Mouse (Mus musculus): ENCODE results near the gene 3110082J24Rik. TPM values are rescaled to one million over a fixed set of nuclear protein-coding genes. Genes with fewer than 3 reads are reported as not detected.
"Not testable (repeated sequence)": the region's sequence is repeated elsewhere in the genome, so short reads cannot be mapped to it uniquely, and the experiment has no call there.

The 3110082J24Rik gene
- polyA plus RNA-seq, 1 experiment from 2014 or later = not detected

DNA sequence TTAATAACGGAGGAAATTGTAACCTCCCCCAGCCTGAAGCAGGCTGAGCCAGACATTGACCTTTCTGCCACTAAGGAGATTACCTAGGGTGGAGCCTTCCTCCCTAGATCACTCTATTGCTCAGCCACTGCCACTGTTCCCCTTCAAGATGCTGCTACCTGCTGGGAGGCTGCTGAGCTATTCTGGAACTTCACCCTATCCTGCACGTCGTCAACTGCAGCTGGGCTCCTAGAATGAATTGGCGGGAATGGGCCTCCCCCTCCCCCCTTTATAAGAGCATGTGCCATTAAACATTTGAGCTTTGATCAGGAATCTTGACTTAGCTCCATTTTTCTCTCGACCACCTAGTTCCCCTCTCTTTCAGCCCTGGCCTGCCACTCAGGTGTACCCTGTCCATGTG, 46.3 kb downstream of the 3110082J24Rik start:
- peaks cover 48% of the 10 kb centered on the region for H3K36me3 ChIP-seq
- H3K4me2 ChIP-seq (replicated peaks); H3K27ac ChIP-seq; H3K4me3 ChIP-seq; H3K9me3 ChIP-seq; H3K4me1 ChIP-seq; H3K27me3 ChIP-seq; H3K9ac ChIP-seq; ATAC-seq (ENCODE audit: low FRiP score, low read depth): not testable (repeated sequence)
- whole genome bisulfite sequencing = 76% methylated on average over 5 of the region's 5 CpGs

DNA sequence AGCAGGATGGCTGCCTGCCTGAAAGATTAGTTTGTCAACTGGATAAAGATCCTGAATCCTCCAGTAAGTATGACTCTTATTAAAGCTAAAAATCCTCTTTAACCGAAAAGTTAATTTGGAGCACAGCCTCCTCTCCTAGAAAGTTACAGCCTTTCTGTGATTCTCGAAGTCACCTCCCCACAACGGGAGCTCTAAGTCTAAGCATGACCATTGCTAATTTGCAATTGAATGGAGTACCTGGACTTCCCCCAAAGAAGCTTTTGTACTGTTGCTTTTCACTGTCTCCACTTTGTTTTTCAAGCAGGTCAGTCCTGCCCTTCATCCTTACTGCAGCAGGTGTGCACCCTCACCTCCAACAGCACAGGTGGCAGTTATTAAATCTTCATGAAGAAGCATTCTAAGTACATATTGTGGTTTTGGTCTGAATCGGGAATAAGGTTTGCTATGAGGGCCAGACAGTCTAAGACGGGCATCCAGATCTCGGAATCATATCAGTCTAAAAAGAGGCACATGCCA, 47.6 kb downstream of the 3110082J24Rik start:
- WGBS = 89% methylated on average over 6 of the region's 6 CpGs
- no peaks in the 10 kb centered on the region for H3K9me3 ChIP-seq

More for the DNA sequence above, 47.6 kb downstream of the 3110082J24Rik start:
- no peak for ATAC-seq (ENCODE audit: low FRiP score, low read depth)
- Histone ChIP-seq H3K27me3 (no peaks in the 10 kb centered on the region), H3K4me1 (no peaks in the 10 kb centered on the region), H3K36me3 (peaks cover 36% of the 10 kb centered on the region), H3K4me3 (no peak overlapping the region), H3K9ac (no peak overlapping the region), H3K4me2 (replicated peaks) (no peak overlapping the region), H3K27ac (no peak overlapping the region)

Other genes starting within 250 kb of the 3110082J24Rik start
- gene Il6, start 93.0 kb downstream of the 3110082J24Rik start, polyA plus RNA-seq (2015; fragmentation: Nextera tagmentation; extraction: Ambion mirVana) = 0.15 and 0.22 TPM in 2 replicates
- gene Tyms, start 32.5 kb downstream of the 3110082J24Rik start, polyA plus RNA-seq (2015; fragmentation: Nextera tagmentation; extraction: Ambion mirVana) = 282 and 295 TPM in 2 replicates
- 0.57 and 0.78 TPM in 2 replicates for gene Garem2, start 925 bp downstream of the 3110082J24Rik start, polyA plus RNA-seq (2015; fragmentation: Nextera tagmentation; extraction: Ambion mirVana)
- 129 and 143 TPM in 2 replicates for gene Hadha, start 49.1 kb upstream of the 3110082J24Rik start, polyA plus RNA-seq (2015; fragmentation: Nextera tagmentation; extraction: Ambion mirVana)
- gene Hadhb, start 49.2 kb upstream of the 3110082J24Rik start, polyA plus RNA-seq (2015; fragmentation: Nextera tagmentation; extraction: Ambion mirVana) = 133 and 134 TPM in 2 replicates
- not detected in 2 replicates for gene Adgrf3, start 99.6 kb upstream of the 3110082J24Rik start, polyA plus RNA-seq (2015; fragmentation: Nextera tagmentation; extraction: Ambion mirVana)
- gene Selenoi, start 126.5 kb upstream of the 3110082J24Rik start, polyA plus RNA-seq (2015; fragmentation: Nextera tagmentation; extraction: Ambion mirVana) = 17.5 and 18.7 TPM in 2 replicates
- 0.19 and 0.62 TPM in 2 replicates for gene Drc1, start 175.3 kb upstream of the 3110082J24Rik start, polyA plus RNA-seq (2015; fragmentation: Nextera tagmentation; extraction: Ambion mirVana)

All from limb, embryonic 13.5 days (tissue).